Mouse (Mus musculus) left cerebral cortex, adult 2 months (tissue): ENCODE results near the gene Dctn3. TPM values are rescaled to one million over a fixed set of nuclear protein-coding genes. Genes with fewer than 3 reads are reported as not detected.

Experiments used
- DNase-seq, 2 experiments: peaks; one replicate each; pipeline ENCODE4 v3.0.0; 2021 to 2022; ENCODE audit warnings: low spot score in 2 of 2, mixed read lengths in 1 of 2; ENCODE audit errors: extremely low spot score in 1 of 2
- H3K27ac ChIP-seq: fragments of 200-600 bp; 2 replicates; pipeline ENCODE4 v1.8.1; 2022
- H3K4me3 ChIP-seq: fragments of 200-600 bp; 2 replicates; pipeline ENCODE4 v1.8.1; 2022
- CTCF ChIP-seq: fragments of 200-600 bp; IDR thresholded peaks from 2 replicates; pipeline ENCODE4 v1.8.1; 2022; ENCODE audit warnings: antibody characterized with exemption, mild to moderate bottlenecking, moderate library complexity
- intact Hi-C: fragments of 180-260 bp; cut with DNase I; formaldehyde crosslinking; loops from one replicate; pipeline ENCODE4 v1.15.1; 2025
- total RNA-seq, 2 experiments: library from RNA; stranded (reverse); gene quantifications; 2 replicates each; pipeline ENCODE4 v1.2.3; 2021

Gene Dctn3
- total RNA-seq, 2 experiments from 2014 or later: 165 TPM

GRCm38 (mm10) chr4:41672522-41672963 is 50.4 kb downstream of the Dctn3 start:
- intact Hi-C loops: no loop called here
- no peak overlapping the region for H3K27ac ChIP-seq
- H3K4me3 ChIP-seq: no peak overlapping the region
- no peak for TF ChIP-seq CTCF
- no peak for DNase-seq

GRCm38 (mm10) chr4:41671963-41672480 is 50.9 kb downstream of the Dctn3 start:
- Histone ChIP-seq H3K27ac (no peak overlapping the region), H3K4me3 (no peak overlapping the region)
- no peak for TF ChIP-seq CTCF
- intact Hi-C loops: no loop called here
- DNase-seq: no peak

GRCm38 (mm10) chr4:41671500-41671899 is 51.5 kb downstream of the Dctn3 start:
- intact Hi-C loops: no loop called here
- no peak for DNase-seq
- Histone ChIP-seq H3K4me3 (no peak overlapping the region), H3K27ac (no peak overlapping the region)
- no peak for TF ChIP-seq CTCF

- no peak for DNase-seq
- Histone ChIP-seq H3K27ac (no peak overlapping the region), H3K4me3 (no peak overlapping the region)
- intact Hi-C loops: no loop called here
- TF ChIP-seq CTCF: no peak
These were observed 52.1 kb downstream of the Dctn3 start for GRCm38 (mm10) chr4:41670836-41671235.

GRCm38 (mm10) chr4:41666646-41667045 is 56.3 kb downstream of the Dctn3 start:
- intact Hi-C loops: no loop called here
- H3K4me3 ChIP-seq: no peak overlapping the region
- TF ChIP-seq CTCF: no peak
- no peak overlapping the region for H3K27ac ChIP-seq
- no peak for DNase-seq

GRCm38 (mm10) chr4:41665009-41665675 is 57.8 kb downstream of the Dctn3 start:
- DNase-seq: no peak
- intact Hi-C loops: no loop called here
- Histone ChIP-seq H3K4me3 (no peak overlapping the region), H3K27ac (no peak overlapping the region)
- no peak for TF ChIP-seq CTCF

Other genes starting within 250 kb of the Dctn3 start
- 10 to 100 TPM; 27.1 to 28.1 TPM for gene AI464131, start 220.1 kb downstream of the Dctn3 start, total RNA-seq
- gene 1110017D15Rik, start 205.8 kb downstream of the Dctn3 start, total RNA-seq: 1 to 10 TPM; 5.2 to 6.1 TPM
- 100 to 1,000 TPM; 195 to 209 TPM for gene Fam219a, start 153.6 kb downstream of the Dctn3 start, total RNA-seq
- 1 to 10 TPM; 6.4 to 7.5 TPM for gene Dnaic1, start 153.4 kb downstream of the Dctn3 start, total RNA-seq
- 10 to 100 TPM; 58.0 to 63.3 TPM for gene Enho, start 82.8 kb downstream of the Dctn3 start, total RNA-seq
- gene Cntfr, start 26.1 kb downstream of the Dctn3 start, total RNA-seq: 100 to 1,000 TPM; 120 to 127 TPM
- gene Il11ra1, start 23.2 kb downstream of the Dctn3 start, total RNA-seq: 10 to 100 TPM; 43.1 to 47.7 TPM
- 10 to 100 TPM; 27.7 to 30.7 TPM for gene Rpp25l, start 9.6 kb downstream of the Dctn3 start, total RNA-seq
- gene Arid3c, start 8.0 kb upstream of the Dctn3 start, total RNA-seq: under 1 TPM in 1 of 2 experiments, not detected in 1; 0.52 TPM
- 10 to 100 TPM; 85.8 to 88.5 TPM for gene Galt, start 32.1 kb upstream of the Dctn3 start, total RNA-seq
- 10 to 100 TPM; 58.0 to 58.9 TPM for gene Sigmar1, start 33.0 kb upstream of the Dctn3 start, total RNA-seq
- 100 to 1,000 TPM; 250 to 265 TPM for gene Ccl27a, start 51.1 kb upstream of the Dctn3 start, total RNA-seq
- gene Gm21541, start 180.4 kb upstream of the Dctn3 start, total RNA-seq: not detected
- gene Gm20878, start 218.4 kb upstream of the Dctn3 start, total RNA-seq: 10 to 100 TPM; 53.2 to 62.4 TPM
- gene Fam205a4, start 242.9 kb upstream of the Dctn3 start, total RNA-seq: 1 to 10 TPM; 4.6 to 5.6 TPM